Mouse (Mus musculus) megakaryocyte, embryonic 14.5 days (primary cell): Measurements from ENCODE around the gene Paqr7.

Experiments
- FLI1 ChIP-seq: IDR thresholded peaks from 2 replicates; pipeline ENCODE4 v1.6.1; 2012; ENCODE audit warnings: low read length, inconsistent platforms, mixed read lengths
- GATA1 ChIP-seq: IDR thresholded peaks from 3 replicates; pipeline ENCODE4 v1.6.1; 2012; ENCODE audit warnings: mixed read lengths, low read length, inconsistent platforms, borderline replicate concordance

DNA sequence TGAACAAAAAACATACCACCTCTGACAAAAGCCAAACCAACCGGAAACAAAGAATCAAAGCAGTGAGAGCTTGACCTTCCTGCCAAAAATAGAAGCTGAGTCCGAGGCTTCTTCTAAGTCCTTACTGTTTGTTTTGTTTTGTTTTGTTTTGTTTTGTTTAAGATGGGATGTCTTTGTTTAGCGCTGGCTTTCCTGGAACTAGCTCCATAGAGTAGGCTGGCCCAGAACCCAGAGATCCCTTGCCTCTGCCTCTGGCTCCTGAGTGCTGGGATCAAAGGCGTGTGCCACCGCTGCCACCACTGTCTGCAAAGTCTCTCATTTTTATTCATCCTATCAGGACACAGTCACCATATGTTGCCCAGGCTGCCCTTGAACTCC lies 962 bp upstream of the Paqr7 start:
- TF ChIP-seq GATA1 (no peak), FLI1 (no peak)
